Mouse (Mus musculus): Measurements from ENCODE around the gene Ttc12.

Gene Ttc12

DNA sequence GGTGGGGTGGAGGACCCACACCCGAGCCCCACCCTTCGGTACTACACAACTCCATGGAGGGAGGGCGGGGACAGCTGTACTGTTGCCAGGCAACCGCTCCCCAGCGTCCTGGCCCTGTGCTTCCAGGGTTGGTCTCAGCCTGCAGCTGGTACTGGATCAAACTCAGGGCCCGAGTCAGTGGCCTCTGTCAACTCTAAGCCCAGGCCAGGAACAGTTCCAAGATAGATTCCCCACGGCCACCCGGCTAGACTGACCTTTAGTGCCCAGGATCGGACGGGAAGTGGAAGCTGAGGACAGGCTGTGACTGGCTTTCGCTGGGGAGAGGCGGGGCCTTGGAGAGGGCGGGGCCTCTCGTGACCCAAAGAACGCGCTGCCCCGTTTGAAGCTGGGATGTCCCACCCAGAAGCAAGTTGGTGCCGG lies at the start of gene Ttc12:
Gene Ttc12, minus strand, starts transcription at position 334 of the 420 bp plus-strand sequence.
- DNase-seq (ENCODE audit: low spot score in 2 of 2): peak; percentile 66 to 69

DNA sequence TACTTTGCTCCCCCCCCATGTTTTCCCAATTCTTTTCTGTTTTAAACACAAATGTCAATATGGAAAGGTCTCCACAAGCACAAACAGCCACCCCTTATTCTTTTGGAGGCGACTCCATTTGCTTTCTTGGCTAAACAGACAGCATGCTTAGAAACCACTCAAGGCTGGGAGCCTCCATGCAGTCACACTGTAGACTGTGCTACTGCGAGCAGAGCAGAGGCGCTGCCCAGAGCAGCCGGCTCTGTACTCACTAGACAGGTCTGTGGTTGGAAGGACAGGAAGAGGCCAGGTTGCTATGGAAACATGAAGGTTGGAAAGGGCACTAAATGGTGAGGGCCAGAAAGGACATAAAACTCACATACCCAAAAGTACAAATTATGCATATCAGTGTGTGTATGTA lies 48.9 kb upstream of the Ttc12 start:
- DNase-seq (ENCODE audit: low spot score in 2 of 2): no peak

DNA sequence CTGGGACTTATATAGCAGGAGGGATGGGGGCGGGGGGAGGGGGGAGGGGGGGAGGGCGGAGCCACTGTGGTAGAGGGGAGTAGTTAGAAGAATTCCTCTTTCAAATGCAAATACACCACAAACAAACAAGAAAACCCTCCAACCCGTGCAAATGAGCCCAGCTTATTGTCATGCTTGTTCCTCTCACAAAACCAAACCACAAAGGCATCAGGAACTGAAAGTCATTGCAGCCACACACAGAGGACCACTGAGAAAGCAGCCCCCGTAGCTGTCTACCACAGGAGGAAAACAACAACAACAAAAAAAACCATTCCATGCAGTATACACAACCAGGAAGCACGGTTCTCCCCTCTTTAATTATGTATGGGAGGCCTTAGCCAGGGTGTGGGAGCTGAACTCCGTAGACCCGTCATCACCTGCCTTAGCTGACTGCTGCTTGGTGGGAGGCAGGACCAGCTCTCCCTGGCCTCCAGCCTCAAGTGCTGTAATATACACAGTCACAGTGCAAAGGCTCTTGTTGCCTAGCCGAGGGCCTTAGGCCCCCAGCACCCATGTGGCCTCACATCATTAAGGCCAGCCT lies 48.0 kb upstream of the Ttc12 start:
- DNase-seq (ENCODE audit: low spot score in 2 of 2): no peak

DNA sequence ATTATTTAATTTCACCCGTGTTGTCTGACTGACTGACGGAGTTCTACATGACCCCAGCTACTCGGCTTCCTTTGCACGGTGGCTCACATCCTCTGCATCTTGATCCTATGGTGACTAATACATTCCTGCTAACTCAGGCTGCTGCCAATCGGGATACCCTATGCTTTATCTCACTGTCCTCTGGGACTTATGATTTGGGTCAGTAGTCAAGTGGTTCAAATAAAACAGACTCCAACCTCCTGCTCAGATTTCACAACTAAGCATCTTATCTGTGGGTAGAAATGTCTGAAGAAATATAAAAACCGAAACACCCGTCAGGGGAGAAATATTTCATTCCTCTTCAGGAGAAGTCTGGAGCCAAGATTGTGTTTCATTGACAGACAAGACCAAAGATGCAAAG lies 47.4 kb upstream of the Ttc12 start:
- no peak for DNase-seq (ENCODE audit: low spot score in 2 of 2)

DNA sequence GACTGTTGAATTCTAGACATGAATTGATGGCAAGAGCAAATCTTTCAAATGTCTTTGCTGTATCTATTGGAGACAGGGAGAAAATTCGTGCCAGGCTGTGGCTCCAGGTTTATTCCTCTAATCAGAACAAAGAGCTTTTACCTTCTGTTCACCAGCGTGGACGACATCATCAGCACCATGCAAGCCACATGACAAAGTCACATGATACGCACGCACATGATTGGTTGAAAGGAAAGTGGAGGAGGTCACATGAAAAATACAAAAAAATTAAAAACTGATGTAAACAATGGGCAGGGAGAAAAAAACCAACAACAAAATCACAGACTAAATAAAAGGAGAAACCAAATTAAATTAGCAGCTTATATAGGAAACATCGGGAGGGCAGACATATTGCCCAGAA lies 45.8 kb upstream of the Ttc12 start:
- DNase-seq (ENCODE audit: low spot score in 2 of 2): no peak

DNA sequence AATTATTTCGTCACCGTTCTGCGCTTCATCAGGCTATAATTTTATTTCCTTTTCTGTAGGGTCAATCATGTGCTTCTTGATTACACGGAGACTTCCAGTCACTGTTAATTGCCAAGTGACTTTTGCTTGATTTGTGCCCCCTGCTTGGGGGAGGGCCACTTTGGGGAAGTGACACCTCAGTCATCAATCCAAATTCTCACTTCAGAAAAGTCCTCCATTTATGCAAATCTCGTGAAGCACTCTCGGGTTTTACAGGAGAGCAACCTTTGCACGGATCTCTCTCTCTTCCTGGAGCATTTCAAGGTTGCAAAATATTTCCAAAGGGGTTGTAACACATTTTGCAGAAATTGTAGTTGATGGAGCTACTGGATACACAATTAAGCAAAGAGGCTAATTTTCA lies 45.2 kb upstream of the Ttc12 start:
- no peak for DNase-seq (ENCODE audit: low spot score in 2 of 2)

DNA sequence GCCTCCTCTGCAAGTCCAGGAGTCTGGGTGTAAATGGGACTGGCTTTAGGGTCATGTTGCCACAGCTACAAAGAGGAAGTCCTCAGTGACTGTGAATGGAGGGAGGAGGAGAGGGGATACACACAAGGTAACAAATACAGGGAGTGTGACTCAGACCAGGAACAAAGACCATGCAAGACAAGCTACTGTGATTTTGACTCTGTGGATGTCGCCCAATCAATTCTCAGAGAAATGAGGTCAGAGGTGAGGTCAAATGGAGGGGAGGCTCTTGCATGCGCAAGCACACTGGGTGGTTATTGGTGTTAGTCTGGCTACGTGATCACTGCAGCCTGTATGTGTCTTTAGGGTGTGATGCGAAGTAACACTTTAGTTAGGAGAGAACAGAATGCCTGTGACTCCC lies 44.7 kb upstream of the Ttc12 start:
- no peak for DNase-seq (ENCODE audit: low spot score in 2 of 2)

DNA sequence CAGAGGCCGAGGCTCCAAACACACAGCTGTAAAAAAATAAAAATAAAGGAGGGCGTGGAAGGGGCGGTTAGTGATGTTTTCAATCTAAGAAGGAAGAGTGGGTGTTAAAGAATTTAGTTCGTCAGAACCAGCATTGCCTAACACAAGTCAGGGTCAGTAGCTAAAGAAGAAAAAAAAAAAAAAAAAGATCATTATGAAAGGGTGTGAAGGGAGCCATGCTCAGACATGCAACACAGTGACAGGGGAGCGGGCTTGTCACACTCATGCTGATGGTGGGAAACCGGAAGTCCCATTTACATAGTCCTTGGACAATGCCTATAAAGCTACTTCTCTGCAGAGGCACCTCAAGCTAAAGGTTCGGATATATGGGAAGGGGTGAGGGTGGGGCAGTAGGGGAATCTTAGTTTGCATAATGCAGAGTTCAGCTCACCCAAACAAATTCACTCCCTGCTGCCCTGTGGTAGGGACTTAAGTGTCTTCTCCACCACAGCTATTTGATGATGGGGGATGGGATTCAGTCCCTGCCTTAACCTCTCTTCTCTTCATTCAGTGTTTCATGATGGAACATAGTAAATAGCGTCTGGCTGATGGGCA lies 43.4 kb upstream of the Ttc12 start:
- no peak for DNase-seq (ENCODE audit: low spot score in 2 of 2)

DNA sequence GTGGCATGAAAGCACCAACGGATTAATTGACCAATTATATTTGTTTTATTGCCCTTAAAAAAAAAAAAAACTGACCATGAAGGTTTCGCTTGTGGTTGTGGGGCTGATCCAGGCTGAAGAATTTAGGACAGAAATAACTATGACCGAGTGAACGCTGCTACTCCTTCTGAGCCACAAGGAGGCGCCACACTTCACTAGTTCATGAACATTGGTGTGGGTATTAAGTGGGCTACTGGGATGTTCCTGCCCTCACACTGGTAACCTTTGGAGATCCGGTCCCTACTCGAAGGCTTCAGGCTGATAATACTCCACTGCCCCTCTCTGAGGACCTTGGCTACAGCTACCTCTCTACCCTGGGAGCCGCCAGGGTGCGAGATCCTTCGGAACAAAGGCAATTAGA lies 42.9 kb upstream of the Ttc12 start:
- no peak for DNase-seq (ENCODE audit: low spot score in 2 of 2)

DNA sequence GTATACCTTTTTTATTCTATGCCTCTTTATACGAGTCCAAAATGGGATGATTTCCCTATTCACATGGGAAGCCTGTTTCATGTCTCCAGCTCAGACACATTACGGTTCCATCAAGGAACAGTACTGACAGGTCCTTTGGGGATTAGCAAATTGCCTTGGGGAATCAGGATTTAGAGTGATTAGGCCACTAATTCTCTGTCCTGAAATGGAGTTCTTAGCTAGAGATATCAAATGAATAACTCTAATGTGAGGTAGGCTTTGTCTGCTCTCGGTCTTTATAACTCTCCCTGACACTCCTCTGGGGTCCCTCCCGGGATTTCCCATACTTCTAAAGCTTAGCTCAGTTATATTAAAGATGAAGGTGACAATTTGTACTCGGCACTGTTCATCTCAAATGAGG lies 42.0 kb upstream of the Ttc12 start:
- no peak for DNase-seq (ENCODE audit: low spot score in 2 of 2)

DNA sequence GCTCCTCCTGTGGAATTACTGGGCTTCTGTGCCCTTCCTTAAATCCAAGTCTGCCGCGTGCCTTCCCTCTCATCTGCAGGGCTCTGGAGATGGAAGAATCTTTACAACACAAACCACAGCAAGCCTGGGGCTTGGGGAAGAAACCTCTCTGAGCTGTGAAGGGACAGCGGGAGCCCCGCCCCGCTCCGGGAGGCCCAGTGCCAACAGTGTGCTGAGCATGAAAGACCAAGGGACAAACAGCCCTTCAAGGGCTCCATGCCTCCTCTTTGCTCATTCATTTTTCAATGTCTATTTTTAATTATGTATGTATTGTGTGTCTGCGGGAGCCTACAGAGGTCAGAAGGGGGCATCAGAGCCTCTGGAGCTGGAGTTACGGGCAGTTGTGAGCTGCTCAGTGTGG lies 41.3 kb upstream of the Ttc12 start:
- no peak for DNase-seq (ENCODE audit: low spot score in 2 of 2)

DNA sequence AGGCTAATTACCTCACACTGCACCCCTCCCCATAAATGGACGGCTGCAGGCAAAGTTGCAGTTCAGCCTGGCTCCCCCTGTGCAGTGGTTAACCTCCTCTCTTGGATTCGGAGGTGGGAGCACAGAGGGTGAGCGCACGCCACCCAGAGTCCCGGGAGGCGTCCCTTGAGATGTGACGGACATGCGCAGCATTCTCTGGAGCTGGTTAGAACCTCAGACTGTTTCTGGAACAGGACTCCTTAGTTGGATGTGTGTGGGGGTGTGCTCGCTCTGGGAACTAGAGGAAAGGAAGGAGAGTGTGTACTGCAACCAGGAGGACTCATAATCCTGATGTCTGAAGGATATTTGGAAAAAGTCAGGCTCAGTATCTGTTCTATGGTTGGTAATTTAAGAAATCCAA lies 38.7 kb upstream of the Ttc12 start:
- DNase-seq (ENCODE audit: low spot score in 2 of 2): no peak

DNA sequence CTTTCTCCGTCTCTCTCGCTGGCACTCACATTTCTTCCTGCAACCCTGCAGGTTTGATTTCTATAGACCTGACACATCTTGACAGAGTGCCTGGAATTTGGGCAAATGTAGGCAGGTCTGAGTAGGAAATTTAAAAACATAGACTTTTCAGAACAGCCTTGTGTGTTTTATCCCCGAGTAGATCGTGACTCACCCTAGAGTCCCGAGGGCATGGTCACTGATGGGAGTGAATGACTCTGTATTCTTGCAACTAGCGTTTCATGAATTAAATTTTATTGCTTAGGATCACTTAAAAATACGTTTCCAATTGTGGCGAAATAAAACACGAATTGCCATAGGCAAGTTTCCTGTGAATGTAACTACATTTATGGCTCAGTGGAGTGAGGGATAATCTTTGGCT lies 37.9 kb upstream of the Ttc12 start:
- no peak for DNase-seq (ENCODE audit: low spot score in 2 of 2)

DNA sequence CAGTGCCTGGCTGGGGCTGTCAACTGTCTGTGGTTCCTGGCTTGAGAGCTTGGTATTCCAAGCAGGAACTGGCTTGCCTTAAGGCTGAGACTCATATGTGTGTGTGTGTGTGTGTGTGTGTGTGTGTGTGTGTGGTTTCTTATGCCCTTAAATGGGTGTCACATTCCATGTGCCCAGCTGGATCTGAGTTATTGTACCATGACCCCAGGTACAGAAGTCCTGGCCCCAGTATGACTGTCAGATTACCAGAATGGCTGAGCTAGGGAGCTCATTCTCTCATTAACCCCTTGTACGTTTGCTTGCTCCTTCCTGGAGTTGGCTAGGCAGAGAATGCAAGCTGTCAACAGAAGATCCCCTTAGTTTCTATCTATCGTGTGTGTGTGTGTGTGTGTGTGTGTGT lies 28.3 kb upstream of the Ttc12 start:
- no peak for DNase-seq (ENCODE audit: low spot score in 2 of 2)

DNA sequence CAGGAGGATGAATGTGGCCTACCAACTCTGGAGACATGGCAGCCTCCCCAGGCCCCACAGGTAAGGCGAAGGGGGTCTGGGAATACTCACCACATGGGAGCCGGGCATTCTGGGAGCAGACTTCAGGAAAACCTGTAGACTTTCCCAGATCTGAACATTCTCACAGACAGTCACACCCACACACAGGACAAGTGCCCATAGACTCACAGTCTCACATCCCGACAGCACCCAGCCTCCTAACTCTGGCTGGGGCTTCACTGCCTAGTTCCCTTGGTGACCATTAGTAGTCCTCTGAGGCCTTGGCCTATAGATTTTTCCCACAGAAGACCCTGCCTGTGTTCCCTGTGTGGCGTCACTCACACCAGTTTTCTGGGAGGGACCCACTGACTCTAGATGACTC lies 24.6 kb upstream of the Ttc12 start:
- DNase-seq (ENCODE audit: low spot score in 2 of 2): no peak

DNA sequence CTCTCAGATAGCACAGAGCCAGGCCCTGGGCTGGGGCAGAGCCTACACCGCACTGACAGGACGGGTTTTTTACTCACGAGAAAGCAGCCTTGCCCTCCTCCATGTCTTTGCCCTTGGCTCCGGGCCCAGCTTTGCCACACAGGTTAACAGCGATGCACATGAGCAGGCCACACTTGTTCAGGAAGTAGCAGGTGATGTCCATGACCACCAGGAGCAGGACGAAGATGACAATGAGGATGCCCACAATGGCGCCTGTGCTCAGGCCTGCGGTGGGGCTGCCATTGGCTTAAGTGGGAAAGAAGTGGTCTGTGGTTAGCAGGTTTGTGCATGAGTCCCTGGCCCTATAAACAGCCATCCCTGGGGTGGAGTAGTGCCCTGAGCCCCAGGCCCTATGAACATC lies 23.6 kb upstream of the Ttc12 start:
- DNase-seq (ENCODE audit: low spot score in 2 of 2): no peak

DNA sequence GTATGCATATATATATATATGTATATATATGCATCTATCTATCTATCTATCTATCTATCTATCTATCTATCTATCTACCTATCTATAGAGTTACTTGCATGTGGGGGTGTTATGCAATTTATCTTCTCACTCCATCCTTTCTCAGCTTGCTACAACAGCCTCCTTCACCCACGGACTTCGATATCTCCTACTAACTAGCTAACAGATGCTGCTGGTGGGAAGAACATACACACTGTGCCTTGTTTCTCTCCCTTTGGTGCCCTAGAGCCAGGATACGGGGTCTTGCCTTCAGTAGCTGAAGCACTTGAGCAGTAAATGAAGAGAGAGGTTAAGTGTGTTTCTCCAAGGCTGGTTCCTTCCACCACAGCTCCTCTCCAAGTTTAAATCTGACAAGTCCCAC lies 23.1 kb upstream of the Ttc12 start:
- no peak for DNase-seq (ENCODE audit: low spot score in 2 of 2)

DNA sequence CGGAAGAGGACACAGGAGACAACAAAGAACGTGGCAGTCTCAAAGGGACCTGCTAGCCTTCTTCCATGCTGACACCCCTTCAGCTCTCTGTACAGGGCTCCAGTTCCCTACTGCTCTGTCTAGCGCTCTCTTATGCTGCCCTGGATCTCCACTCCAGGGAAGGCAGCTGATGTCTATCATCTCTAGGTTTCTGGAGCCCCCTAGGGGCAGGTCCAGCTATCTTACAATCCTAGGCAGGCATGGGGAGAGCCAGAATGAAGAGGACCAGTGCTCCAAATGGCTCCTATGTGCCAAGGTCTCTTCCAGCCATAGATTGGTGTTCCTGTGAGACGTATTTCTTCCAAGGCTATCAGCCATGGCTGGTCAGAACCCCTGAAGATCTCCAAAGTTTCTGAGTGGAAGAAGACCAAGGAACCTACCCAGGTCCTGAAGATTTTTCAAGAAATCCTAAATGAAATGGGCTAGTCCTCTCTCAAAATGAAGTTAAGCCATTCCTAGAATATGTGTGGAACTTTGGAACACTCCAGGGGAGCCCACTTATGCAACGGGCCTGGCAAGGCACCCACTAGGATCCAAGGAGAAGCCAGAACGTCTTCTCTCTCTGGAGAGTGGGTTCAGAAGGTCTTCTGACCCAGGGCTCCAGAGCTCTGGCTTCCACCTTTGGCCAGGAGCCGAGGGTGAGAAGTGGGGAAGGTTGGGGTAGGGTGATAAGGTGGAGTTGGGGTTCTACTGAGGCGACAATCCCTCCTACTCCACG lies 22.0 kb upstream of the Ttc12 start:
- DNase-seq (ENCODE audit: low spot score in 2 of 2): peak in 1 of 2 experiments; percentile 35

DNA sequence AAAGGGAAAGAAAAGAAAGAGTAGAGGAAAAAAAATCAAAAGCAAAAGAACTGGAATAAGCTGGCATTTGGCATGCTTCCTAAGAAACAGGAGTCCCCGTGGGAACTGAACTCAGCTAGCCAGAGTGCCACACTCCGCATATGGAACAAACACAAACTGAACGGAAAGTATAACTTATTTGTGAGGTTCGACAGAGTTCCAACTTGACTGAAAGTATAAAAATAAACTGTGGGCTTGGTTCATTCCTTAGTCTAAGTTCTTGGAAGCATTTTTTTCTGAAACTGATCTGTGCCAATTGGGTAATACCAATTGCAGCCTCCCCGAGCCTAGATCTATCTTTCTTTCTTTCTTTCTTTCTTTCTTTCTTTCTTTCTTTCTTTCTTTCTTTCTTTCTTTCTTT lies 18.6 kb upstream of the Ttc12 start:
- DNase-seq (ENCODE audit: low spot score in 2 of 2): no peak

DNA sequence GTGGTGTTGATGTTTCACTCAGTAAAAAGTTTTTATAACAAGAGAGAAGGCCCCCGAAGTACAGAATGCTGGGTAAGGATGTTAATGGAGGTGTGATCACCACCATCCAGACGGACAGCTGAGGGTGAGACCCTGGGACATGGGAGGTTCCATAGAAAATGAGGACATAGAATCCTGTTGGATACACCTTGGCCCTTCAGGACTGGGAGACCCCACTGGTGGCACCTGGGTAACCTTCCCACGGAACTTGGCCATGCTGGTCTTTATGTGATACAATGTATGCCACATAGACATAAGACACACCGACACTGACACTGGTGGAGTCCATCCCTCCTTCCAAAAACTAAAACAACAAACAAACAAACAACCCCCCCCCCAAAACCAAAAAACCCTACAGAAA lies 16.2 kb upstream of the Ttc12 start:
- no peak for DNase-seq (ENCODE audit: low spot score in 2 of 2)

DNA sequence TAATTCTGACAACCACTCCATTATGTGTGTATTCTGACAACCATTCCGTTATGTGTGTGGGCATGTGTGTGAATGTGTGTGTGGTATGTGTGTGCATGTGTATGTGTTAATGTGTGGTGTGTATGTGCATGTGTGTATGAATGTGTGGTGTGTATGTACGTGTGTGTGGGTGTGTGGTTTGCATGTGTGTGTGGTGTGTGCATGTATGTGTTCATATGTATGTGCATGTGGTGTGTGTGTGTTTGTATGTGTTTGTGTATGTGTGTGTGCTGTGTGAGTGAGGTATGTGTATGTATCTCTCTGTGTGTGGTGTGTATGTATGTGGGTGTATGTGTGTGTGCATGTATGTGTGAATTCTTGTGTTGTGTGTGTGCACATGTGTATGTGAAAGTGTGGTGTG lies 13.9 kb upstream of the Ttc12 start:
- no peak for DNase-seq (ENCODE audit: low spot score in 2 of 2)

DNA sequence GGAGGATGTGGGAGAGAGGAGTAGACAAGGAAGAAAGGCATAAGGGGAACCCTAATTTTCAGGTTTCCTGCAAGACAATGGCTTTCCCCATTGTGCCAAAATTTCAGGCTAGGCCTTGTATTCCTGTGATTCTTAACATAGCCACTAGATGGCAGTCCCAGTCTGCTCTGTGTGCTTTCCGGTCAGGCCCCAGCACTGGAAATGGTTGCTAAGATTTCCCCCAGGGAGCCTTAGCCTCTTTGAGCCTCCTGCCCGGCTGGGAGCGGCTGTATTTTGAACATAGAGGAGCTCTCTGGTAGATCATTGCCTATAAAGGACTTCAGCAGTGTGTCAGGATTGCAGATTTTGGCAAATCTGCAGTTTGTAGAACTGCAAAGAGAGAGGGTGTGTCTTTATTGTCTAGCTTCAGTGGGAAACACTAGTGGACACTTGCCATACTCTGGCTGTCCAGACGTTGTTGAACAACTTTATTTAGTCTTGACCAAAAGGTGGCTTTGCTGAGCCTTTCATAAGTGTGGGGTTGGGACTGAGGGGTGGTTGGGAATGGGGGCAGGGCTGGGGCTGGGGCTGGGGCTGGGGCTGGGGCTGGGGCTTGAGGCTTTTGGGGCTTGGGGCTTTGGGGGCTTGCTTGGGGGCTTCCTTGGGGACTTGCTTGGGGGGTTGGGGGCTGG lies 8.1 kb upstream of the Ttc12 start:
- DNase-seq (ENCODE audit: low spot score in 2 of 2): peak; percentile 29 to 69

DNA sequence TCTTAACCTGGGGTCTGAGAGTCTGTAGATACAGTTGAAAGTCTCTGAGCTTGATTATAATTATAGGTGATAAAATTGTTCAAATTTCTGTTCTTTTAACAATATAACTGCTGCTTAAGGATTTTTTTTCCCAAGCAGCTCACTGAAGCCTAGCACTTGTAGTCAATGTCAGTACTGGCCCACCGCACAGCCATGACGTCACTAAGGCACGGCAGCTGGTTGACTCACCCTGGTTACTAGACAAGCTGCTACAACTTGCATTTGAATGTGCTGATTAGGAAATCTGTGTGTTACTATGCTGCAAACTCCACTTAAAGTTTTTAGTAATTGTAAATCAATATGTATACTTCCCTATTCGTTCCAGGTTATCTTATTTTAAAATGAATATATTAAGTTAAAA lies 4.6 kb upstream of the Ttc12 start:
- DNase-seq (ENCODE audit: low spot score in 2 of 2): no peak
